Mouse (Mus musculus) hindbrain, embryonic 11.5 days (tissue): ENCODE results near the gene Atp1a4. TPM values are rescaled to one million over a fixed set of nuclear protein-coding genes. Genes with fewer than 3 reads are reported as not detected.

ENCODE experiments used
- ATAC-seq: fragments of 200-750 bp; cut with Nextera tagmentation; 2 replicates; pipeline ENCODE4 v1.8.0; 2017; ENCODE audit warnings: mild to moderate bottlenecking, moderate TSS enrichment, moderate library complexity; ENCODE audit not compliant: low FRiP score
- DNase-seq: peaks from one replicate; pipeline ENCODE4 v3.0.0-alpha.2; 2015; ENCODE audit warnings: low spot score
- H3K27ac ChIP-seq: fragments of 300-500 bp; sonication (generic); 2 replicates; pipeline ENCODE4 v1.5.1; 2014; ENCODE audit warnings: mild to moderate bottlenecking, low read depth, low read length
- H3K27me3 ChIP-seq: fragments of 300-500 bp; sonication (generic); 2 replicates; pipeline ENCODE4 v1.6.1; 2014; ENCODE audit warnings: mild to moderate bottlenecking, low read length, moderate library complexity, mixed read lengths; ENCODE audit not compliant: control insufficient read depth, insufficient read depth
- H3K36me3 ChIP-seq: fragments of 300-500 bp; sonication (generic); 2 replicates; pipeline ENCODE4 v1.6.1; 2014; ENCODE audit warnings: mild to moderate bottlenecking, low read length, moderate library complexity, mixed read lengths; ENCODE audit not compliant: control insufficient read depth, insufficient read depth
- H3K4me1 ChIP-seq: fragments of 300-500 bp; sonication (generic); replicated peaks from 2 replicates; pipeline ENCODE4 v1.6.1; 2014; ENCODE audit warnings: low read length, mixed read lengths; ENCODE audit not compliant: control insufficient read depth, insufficient read depth
- H3K4me2 ChIP-seq: fragments of 300-500 bp; sonication (generic); replicated peaks from 2 replicates; pipeline ENCODE4 v1.6.1; 2014; ENCODE audit warnings: mild to moderate bottlenecking, low read depth, low read length
- H3K4me3 ChIP-seq: fragments of 300-500 bp; sonication (generic); 2 replicates; pipeline ENCODE4 v1.5.1; 2014; ENCODE audit warnings: low read depth, low read length
- H3K9ac ChIP-seq: fragments of 300-500 bp; sonication (generic); 2 replicates; pipeline ENCODE4 v1.6.1; 2014; ENCODE audit warnings: low read depth, low read length
- H3K9me3 ChIP-seq: fragments of 300-500 bp; sonication (generic); 2 replicates; pipeline ENCODE4 v1.6.1; 2016; ENCODE audit warnings: low read length; ENCODE audit not compliant: control insufficient read depth
- WGBS: fragments of 180-500 bp; shearing (Covaris S2); extraction: QIAGEN DNeasy Blood & Tissue Kit; methylation state at CpG from one replicate; pipeline ENCODE4 v1.1.7; 2014; 5-methylcytosine and 5-hydroxymethylcytosine counted together
- polyA plus RNA-seq: library from polyadenylated mRNA; unstranded; fragments of >200 nt; fragmentation: Nextera tagmentation; extraction: Ambion mirVana; gene quantifications from 2 replicates; pipeline ENCODE4 v1.2.1, GENCODE M21; 2014

The Atp1a4 gene
- polyA plus RNA-seq, 1 experiment from 2014 or later, result not detected

DNA sequence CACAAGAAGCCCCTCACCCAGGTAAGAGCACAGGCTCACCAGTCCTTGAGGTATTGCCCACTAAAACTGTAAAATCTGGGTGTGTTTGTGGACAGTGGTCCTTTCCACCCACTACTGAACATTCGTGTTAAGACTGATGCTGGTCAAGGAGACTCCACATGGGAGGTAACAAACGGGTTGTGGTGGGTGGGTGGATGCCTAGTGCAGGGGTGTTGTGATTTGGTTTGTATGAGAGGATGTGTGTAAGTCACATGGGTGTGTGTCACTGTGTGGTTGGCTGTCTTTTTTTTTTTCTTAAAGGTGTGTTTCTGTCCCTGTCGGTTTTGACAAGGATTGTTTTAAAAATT lies 52.5 kb downstream of the Atp1a4 start:
- H3K9me3 ChIP-seq, result no peaks in the 10 kb centered on the region
- whole genome bisulfite sequencing, result 16% methylated on average over 3 of the region's 3 CpGs
- H3K27me3 ChIP-seq, result no peaks in the 10 kb centered on the region
- ATAC-seq (no peak), DNase-seq (no peak)
- H3K4me1 ChIP-seq, result peaks cover 32% of the 10 kb centered on the region
- H3K9ac ChIP-seq, result peak overlapping the region; percentile 92
- no peaks in the 10 kb centered on the region for H3K36me3 ChIP-seq
- H3K4me3 ChIP-seq, result peak overlapping the region; percentile 84
- peak overlapping the region; percentile 94 for H3K27ac ChIP-seq
- H3K4me2 ChIP-seq, result peak overlapping the region; percentile 47

DNA sequence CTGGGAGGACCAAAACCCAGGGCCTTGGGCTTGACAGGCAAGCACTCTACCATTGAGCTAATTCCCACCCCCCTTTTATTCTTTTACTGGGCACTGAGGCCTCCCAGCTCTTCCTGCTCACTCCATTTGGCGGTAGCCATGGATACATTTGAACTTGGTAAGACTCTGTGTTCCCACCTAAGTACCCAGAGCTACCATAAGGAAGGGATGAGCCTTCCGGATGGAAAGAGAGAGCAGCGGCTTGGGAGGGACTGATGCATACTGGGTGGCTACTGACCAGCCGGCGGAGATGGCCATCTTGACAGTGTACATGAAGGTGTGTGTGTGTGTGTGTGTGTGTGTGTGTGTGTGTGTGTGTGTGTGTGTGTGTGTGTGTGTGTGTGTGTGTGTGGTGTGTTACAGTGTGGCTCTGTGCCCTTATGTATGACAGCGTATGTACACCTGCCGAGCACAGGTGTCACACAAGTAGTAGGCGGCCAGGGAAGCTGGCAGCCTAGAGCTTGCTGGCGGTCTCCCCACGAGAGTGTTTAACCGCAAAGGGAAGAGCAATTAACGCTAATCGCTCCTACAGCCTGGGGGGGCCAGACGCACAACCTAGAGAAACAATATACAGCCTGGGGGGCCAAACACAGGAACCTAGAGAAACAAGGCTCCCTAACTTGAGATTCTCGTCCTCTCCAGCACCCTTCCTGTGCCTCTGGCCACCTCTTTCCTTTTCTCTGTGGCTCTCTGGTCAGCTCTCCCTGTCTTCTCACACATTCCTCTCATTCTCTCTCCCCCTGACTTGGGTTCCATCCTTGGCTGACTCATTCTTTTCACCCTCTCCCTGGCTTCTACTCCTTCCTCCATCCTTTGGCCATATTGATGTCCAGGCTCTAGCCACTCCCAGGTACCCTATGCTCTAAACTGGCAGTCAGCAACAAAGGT lies 53.1 kb downstream of the Atp1a4 start:
- no peaks in the 10 kb centered on the region for H3K36me3 ChIP-seq
- peak overlapping the region; percentile 94 for H3K27ac ChIP-seq
- ATAC-seq, result no peak
- H3K4me3 ChIP-seq, result peak overlapping the region; percentile 84
- DNase-seq, result peak; percentile 41
- 35% methylated on average over 15 of the region's 15 CpGs for WGBS
- H3K4me2 ChIP-seq, result peak overlapping the region; percentile 47
- H3K4me1 ChIP-seq, result peaks cover 35% of the 10 kb centered on the region
- H3K9me3 ChIP-seq, result no peaks in the 10 kb centered on the region
- H3K9ac ChIP-seq, result peak overlapping the region; percentile 92
- H3K27me3 ChIP-seq, result no peaks in the 10 kb centered on the region

DNA sequence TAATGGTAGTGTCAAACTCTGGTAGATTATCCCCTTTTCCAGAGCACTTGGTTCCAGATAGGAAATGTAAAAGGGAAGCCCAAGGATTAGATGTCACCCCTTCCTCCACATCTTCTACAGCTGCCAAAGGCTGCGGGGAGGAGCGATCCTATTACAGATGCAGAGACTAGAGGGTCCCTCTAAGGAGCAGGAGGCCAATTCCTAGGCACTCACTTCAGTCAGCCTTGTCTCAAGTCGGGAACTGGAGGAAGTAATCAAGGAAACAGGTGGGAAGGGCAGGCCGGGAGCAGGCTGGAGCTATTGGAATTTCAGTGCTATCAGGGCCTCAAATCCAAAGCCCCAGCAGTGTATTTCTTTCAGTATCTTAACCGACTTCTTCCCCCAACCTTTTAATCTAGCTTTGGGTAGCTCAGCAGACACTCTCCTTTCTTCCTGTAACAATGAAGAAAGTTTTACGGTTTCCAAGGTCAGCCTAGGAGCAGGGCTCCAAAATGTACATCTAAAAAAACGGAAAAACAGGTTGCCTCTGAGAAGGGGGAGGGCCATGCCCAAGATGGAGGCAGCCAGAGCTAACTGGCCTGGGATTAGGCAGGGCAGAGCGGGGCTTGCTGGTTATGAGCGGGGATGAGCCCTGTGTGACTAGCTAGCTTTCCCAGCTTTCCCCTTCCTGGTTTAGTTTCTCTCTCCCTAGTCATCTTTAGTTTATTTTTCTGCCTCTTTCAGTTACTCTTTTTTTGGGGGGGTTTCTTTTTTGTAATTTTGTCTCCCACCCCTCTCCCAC lies 54.0 kb downstream of the Atp1a4 start:
- DNase-seq, result no peak

DNA sequence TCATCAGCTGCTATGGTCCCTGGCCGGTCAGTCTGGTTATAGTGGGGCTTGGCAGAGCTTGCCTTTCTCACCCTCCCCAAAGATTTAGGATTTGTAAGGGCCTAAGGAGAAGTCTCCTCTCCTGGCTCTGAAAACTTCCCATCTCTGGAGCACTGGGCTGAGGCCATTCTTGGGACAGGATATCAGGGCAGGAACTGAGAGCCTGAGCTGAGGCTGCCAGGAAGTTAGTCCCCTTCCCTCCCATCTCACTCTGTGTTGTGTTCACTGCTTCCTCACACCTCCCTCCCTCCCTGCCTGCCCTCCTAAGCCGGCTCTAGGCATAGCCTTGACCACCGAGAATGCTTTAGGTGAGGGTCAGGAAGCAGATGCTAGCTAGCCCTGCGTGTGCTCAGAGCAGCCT lies 54.6 kb downstream of the Atp1a4 start:
- Histone ChIP-seq H3K36me3 (0 out of 2 replicates have a peak, but pooled peaks cover 3% of the 10 kb centered on the region), H3K4me3 (peak overlapping the region; percentile 84), H3K9ac (peak overlapping the region; percentile 92), H3K9me3 (no peaks in the 10 kb centered on the region), H3K27ac (peak overlapping the region; percentile 94), H3K27me3 (no peaks in the 10 kb centered on the region), H3K4me2 (peak overlapping the region; percentile 47), H3K4me1 (peaks cover 37% of the 10 kb centered on the region)
- 3% methylated on average over 4 of the region's 4 CpGs for WGBS
- ATAC-seq (no peak), DNase-seq (peak; percentile 44)

More for the DNA sequence above, 54.0 kb downstream of the Atp1a4 start:
- Histone ChIP-seq H3K4me1 (peaks cover 37% of the 10 kb centered on the region), H3K9me3 (no peaks in the 10 kb centered on the region), H3K27ac (peak overlapping the region; percentile 94), H3K9ac (peak overlapping the region; percentile 92), H3K4me2 (peak overlapping the region; percentile 47), H3K4me3 (peak overlapping the region; percentile 84), H3K36me3 (0 out of 2 replicates have a peak, but pooled peaks cover 2% of the 10 kb centered on the region), H3K27me3 (no peaks in the 10 kb centered on the region)
- ATAC-seq, result no peak
- 14% methylated on average over 9 of the region's 9 CpGs for WGBS

DNA sequence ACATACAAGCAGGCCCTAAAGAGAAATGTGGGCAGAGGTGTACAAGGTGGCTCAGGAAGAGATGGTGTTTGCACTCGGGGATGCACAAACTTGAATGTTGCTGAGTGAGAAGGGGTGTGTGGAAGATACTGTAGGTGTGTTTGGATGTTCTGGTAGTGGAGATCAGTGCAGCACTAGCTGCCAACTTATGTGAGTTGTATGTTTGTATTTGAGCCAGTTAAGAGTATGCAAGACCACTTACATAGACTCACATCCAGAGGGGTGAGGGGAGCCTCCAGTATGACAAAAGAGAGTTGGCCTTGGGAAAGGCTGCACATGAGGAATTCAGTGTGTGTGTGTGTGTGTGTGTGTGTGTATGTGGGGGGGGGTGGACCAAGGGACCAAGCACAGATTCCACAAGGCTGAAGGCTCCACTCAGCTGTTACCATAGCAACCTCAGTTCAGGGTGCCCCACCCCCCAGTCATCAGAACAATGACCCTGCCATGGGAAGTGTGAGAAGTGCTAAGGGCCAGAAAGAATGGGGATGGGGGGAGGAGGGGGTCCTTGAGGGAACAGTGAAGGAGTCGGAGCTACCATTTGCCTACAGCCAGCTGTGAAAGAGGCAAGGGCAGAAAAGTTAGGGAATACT lies 55.2 kb downstream of the Atp1a4 start:
- DNase-seq (peak; percentile 90), ATAC-seq (peak; percentile 71)
- peaks cover 7% of the 10 kb centered on the region; the same call in 1 of the 2 replicates for H3K36me3 ChIP-seq
- 15% methylated on average over 2 of the region's 2 CpGs for WGBS
- H3K27me3 ChIP-seq, result no peaks in the 10 kb centered on the region
- peak overlapping the region; percentile 47 for H3K4me2 ChIP-seq
- peak overlapping the region; percentile 94 for H3K27ac ChIP-seq
- peak overlapping the region; percentile 92; the same call in 1 of the 2 replicates for H3K9ac ChIP-seq
- peak overlapping the region; percentile 84 for H3K4me3 ChIP-seq
- peaks cover 37% of the 10 kb centered on the region for H3K4me1 ChIP-seq
- H3K9me3 ChIP-seq, result no peaks in the 10 kb centered on the region

DNA sequence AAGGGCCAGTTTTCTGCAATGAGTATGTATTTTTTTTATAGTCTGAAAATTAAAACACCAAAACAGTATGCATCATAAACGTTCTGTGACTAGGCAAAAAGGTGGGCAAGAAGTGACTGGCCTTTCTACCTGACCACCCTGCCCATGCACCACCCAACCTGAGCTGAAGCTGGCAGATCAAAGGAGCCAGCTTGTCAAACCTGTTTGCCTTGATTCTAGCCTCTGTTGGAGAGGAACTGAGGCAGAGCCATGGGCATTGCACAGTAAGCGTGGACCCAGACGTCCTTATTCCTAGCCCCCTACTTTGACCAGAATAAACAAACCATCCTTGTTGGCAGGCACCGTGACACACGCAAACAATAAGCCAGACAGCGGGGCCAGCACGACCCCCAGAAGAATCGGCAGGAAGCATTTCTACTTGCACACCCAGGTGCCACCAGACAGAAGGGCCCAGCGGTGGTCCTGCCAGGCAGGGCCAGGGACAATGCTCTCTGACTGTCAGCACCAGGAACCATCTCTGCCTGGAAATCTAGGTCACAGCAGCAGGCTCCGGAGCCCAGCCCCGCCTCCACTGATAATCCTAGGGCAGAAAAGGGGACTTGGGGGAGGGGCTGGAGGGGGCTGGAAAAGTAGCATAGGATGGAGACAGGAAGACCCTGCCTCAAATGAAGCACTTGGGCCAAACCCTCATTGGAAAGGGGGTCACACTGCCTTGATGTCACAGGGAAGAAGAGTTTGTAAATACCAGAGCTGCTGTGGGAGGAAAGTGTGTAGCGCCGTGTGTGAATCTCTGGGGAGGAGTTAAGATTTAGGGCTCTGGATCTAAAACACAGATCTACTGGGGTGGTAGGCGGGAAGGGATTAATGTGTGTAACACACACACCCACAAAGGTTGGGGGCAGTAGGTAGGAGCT lies 56.0 kb downstream of the Atp1a4 start:
- Histone ChIP-seq H3K27me3 (no peaks in the 10 kb centered on the region), H3K4me2 (peak overlapping the region; percentile 41), H3K27ac (peak overlapping the region; percentile 94), H3K36me3 (peaks cover 10% of the 10 kb centered on the region), H3K9ac (peak overlapping the region; percentile 28; the same call in 1 of the 2 replicates), H3K4me1 (peaks cover 34% of the 10 kb centered on the region), H3K9me3 (no peaks in the 10 kb centered on the region), H3K4me3 (peak overlapping the region; percentile 22)
- DNase-seq (peak; percentile 73), ATAC-seq (peak; percentile 23)
- 13% methylated on average over 14 of the region's 14 CpGs for WGBS

DNA sequence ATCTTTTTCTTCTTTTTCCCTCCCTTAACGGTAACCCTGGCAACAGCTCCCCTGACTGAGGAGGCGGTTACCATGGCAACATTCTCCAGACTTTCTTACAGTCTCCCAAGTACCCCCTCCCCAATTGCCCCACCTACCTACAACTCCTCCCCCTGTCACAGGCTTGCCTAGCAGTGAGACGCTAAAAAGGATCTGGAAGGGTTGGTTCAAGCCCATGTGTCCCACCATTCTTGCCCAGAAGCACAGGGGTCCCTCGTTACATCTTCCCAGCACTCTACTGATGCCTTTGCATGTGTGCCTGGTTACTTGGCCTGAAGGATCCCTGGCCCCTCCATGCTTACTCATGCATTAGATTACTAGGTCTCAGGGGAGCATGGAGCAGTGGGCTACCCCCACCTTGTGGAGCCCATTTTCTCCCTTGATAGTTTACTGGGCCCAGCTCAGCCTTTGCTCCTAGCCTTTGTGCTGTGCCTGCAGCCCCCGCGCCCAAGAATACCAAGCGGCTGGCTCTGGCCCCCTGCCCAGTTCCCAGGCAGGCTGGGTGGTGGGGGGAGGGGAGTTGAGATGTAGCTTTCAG lies 57.3 kb downstream of the Atp1a4 start:
- Histone ChIP-seq H3K4me3 (no peak overlapping the region), H3K9me3 (no peaks in the 10 kb centered on the region), H3K9ac (peak overlapping the region; percentile 8; the same call in 1 of the 2 replicates), H3K27me3 (no peaks in the 10 kb centered on the region), H3K36me3 (peaks cover 16% of the 10 kb centered on the region), H3K4me1 (peaks cover 27% of the 10 kb centered on the region), H3K4me2 (peak overlapping the region; percentile 3; the same call in 1 of the 2 replicates), H3K27ac (peak overlapping the region; percentile 94)
- ATAC-seq, result peak; percentile 51
- DNase-seq, result peak; percentile 84
- WGBS, result 22% methylated on average over 7 of the region's 7 CpGs
